Mouse (Mus musculus) megakaryocyte, embryonic 14.5 days (primary cell): ENCODE results near the gene Rbm7.

ENCODE experiments used
- FLI1 ChIP-seq: IDR thresholded peaks from 2 replicates; pipeline ENCODE4 v1.6.1; 2012; ENCODE audit warnings: low read length, inconsistent platforms, mixed read lengths
- GATA1 ChIP-seq: IDR thresholded peaks from 3 replicates; pipeline ENCODE4 v1.6.1; 2012; ENCODE audit warnings: mixed read lengths, low read length, inconsistent platforms, borderline replicate concordance

- TF ChIP-seq FLI1 (no peak), GATA1 (no peak)
Observed at GRCm38 (mm10) chr9:48473131-48473530, 22.0 kb downstream of the Rbm7 start.
